Mouse (Mus musculus) left cerebral cortex, adult 18-20 months (tissue): ENCODE measurements around the gene Cyb561. TPM values are rescaled to one million over a fixed set of nuclear protein-coding genes. Genes with fewer than 3 reads are reported as not detected.

ENCODE experiments used
- DNase-seq, 2 experiments: peaks; one replicate each; pipeline ENCODE4 v3.0.0; 2021 to 2022; ENCODE audit warnings: low spot score in 2 of 2, mixed read lengths in 1 of 2
- total RNA-seq, 2 experiments: library from RNA; stranded (reverse); gene quantifications; 2 replicates each; pipeline ENCODE4 v1.2.3; 2021

Cyb561 gene
- total RNA-seq, 2 experiments from 2014 or later, result 102 TPM

DNA sequence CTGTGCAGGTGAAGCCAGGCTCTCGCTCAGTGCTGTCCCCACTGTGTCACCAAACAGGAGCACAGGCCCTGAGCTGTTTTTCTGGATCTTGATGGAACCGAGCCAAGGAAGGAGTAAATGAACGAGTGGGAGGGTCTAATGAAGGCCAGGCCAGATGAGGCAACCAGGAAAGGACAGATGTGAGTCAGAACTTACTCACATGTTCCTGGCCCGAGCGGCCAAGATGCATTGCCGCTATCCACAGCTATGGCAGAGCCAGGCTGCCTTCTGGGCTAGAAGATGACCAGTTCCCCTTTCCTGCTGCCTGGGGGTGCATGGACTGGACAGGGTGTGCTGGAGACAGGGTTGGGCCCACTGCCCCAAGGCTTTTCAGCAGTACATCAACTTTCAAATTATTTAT lies 266 bp upstream of the Cyb561 start:
- DNase-seq, result no peak

DNA sequence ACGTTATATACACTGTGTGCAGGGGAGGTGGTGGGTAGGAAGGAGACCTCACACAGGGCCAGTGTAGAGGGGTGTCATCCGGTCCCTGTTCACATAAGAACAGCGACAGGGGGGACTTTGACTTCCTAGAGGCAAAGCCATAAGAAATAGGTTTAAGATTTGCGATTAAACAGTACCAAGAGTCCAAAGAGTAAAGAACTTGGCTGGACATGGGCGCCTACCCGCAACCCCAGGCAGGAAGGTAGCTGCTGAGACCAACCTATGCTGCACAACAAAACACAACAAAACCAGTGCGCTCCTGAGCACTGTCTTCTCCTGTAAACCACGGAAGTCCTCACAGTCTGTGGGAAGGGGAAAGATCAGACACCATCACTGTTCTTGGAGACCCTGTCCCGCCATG lies 1.0 kb downstream of the Cyb561 start:
- no peak for DNase-seq

- DNase-seq, result no peak
Observed at GRCm38 (mm10) chr11:105951601-105952044, 1.5 kb downstream of the Cyb561 start.

GRCm38 (mm10) chr11:105950519-105950918 lies 2.6 kb downstream of the Cyb561 start:
- DNase-seq, result no peak

- DNase-seq, result no peak
Observed at GRCm38 (mm10) chr11:105948255-105948654, 4.9 kb downstream of the Cyb561 start.

- DNase-seq, result no peak
Observed at GRCm38 (mm10) chr11:105946694-105947154, 6.4 kb downstream of the Cyb561 start.

- DNase-seq, result no peak
Observed at GRCm38 (mm10) chr11:105944770-105945672, 8.1 kb downstream of the Cyb561 start.

DNA sequence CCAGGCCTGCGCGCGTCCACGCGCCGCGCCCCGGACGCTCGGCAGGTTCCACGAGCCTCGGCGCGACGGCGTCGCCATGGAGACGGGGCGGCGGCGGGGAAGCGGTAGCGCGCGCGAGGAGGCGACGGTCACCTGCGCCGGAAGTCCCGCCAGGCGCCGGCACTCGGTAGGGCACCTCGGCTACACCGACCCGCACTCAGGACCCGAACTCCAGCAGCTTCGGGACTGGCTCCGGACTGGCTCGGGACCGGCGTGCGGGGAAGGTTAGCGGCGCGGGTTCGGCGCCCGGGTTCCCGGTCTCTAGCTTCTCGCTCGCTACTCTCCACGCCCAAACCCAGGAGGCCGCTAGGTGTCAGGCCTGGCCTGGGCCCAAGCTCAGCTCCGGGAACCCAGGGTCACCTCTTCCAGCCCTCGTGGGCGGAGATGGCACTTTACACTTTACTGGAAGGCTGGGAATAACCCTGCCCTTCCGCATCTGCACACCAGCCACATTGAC lies 9.0 kb downstream of the Cyb561 start:
- peak; percentile 75 to 84 for DNase-seq

DNA sequence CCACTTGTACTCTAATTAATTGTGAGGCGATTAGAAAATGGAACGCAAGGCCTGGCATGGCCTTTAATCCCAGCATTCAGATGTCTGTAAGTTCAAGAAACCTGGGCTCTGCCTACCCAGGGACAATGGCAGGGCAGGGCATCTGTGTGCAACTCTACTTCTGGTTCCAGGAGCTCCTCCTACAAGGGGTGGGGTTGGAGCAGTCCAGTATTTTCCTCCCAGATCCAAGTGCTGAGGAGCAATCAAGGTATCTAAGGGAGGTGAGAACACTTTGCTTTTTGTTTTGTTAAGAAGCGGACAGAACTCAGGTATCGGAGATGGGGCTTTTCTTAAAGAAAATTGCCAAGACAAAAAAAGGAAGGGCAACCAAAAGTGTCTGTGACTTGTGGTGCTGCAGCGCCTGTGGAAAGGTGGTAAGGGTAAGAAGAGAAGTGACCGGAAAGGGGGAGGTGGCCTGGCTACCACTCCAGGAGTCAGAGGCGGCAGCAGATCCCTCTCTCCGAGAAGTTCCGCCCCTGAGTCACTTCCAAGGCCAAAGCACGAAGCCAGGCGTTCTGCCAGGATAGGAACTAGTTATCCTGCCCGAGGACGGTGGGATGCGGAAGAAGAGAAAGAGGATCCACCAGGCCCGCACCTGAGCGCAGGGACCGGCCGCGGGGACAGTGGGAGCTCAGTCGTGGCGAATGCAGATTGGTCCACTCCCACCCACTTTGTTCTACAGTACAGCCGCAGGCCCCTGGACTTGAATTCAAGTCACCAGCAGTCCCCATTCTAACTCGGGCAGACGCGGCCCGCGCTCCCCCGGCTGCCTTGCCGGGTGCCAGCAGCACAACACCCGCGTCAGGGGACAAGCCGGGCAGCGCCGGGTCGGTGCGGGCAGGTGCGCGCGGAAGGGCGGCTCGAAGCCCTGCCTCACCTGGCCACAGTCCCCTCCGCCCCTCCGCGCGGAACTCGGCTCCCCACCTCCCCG lies 9.7 kb downstream of the Cyb561 start:
- peak in 1 of 2 experiments; percentile 39 for DNase-seq

- no peak for DNase-seq
Observed at GRCm38 (mm10) chr11:105941973-105942372, 11.2 kb downstream of the Cyb561 start.

GRCm38 (mm10) chr11:105938771-105939170 lies 14.4 kb downstream of the Cyb561 start:
- no peak for DNase-seq

DNA sequence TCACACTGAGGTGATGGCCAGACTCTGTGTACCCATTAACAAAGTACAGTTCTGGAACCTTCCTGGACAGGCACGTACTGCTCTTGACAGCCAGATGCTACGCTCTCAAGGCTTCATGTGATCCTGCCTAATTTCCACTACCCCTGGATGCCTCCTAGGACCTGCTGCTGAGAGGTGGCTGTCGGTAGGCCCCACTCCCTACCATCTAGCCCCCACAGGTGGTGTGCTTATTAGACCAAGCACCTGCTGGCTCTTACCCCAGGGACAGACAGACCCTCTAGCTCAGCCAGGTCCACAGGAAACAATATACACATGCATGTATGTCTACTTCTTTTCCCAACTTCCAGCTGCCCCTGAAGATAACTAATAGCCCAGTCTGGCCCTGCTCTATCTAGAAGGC lies 16.2 kb downstream of the Cyb561 start:
- no peak for DNase-seq

GRCm38 (mm10) chr11:105936200-105936599 lies 16.9 kb downstream of the Cyb561 start:
- peak; percentile 45 to 53 for DNase-seq

- DNase-seq, result no peak
Observed at GRCm38 (mm10) chr11:105935496-105935895, 17.6 kb downstream of the Cyb561 start.

GRCm38 (mm10) chr11:105934816-105935215 lies 18.3 kb downstream of the Cyb561 start:
- no peak for DNase-seq

- DNase-seq, result no peak
Observed at GRCm38 (mm10) chr11:105934303-105934711, 18.8 kb downstream of the Cyb561 start.

- DNase-seq, result no peak
Observed at GRCm38 (mm10) chr11:105933746-105934145, 19.4 kb downstream of the Cyb561 start.

- no peak for DNase-seq
Observed at GRCm38 (mm10) chr11:105931380-105931779, 21.8 kb downstream of the Cyb561 start.

DNA sequence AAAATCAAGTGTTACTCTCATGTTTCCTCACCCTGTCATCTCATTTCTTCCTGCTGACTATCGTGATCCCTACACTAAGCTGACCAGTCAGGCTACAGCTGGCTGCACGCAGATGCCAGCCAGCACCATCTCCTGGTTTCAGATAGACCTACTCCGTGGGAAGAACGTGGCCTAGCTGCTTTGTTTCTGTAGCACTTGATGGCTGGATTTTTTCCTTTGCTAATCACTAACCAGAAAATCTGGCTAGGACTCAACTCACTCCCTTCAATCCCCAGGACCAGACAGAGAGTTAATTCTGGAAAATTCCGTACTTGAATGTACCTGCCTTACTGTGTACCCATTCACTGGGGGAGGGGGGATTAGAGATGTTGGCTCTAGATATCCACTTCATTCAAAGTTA lies 25.0 kb downstream of the Cyb561 start:
- DNase-seq, result no peak

- peak; percentile 73 to 81 for DNase-seq
Observed at GRCm38 (mm10) chr11:105927065-105928030, 25.8 kb downstream of the Cyb561 start.
